Mouse (Mus musculus): ENCODE data around the gene Zfp367. TPM values are rescaled to one million over a fixed set of nuclear protein-coding genes. Genes with fewer than 3 reads are reported as not detected.
A peak's percentile ranks its signal among the peaks of the same experiment; 100 is the strongest.

Zfp367 gene
- polyA plus RNA-seq, 1 experiment from 2014 or later: 29.8 TPM

DNA sequence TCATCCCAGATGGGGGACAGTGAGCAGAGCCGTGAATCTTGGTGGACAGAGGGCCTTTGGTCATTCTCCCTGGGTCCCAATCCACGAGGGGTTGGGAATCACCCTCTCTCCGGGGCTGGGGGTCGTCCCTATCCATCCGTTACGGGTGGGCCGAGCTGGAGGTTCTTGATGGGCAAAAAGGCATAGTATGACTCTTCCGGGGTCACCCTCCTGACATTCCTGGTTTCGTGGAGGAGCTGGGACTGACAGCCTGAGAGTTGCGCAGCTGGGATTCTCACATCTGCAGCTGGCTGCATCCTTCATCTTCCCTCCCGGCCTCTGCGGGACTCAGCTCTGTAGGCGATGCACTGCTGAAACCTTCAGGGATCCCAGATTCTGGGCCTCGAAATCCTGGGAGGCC, 9.6 kb upstream of the Zfp367 start:
- no peaks in the 10 kb centered on the region; the same call in 1 of the 2 replicates for H3K9me3 ChIP-seq (ENCODE audit: control insufficient read depth, low read length)
- peak overlapping the region; percentile 98 for H3K4me2 ChIP-seq (ENCODE audit: low read depth, low read length, severe bottlenecking)
- DNase-seq (ENCODE audit: low spot score) (peak; percentile 61), ATAC-seq (replicated peaks; ENCODE audit: low FRiP score) (0 out of 2 replicates have a peak, but pooled peaks have one; percentile 6)
- no peaks in the 10 kb centered on the region for H3K36me3 ChIP-seq (ENCODE audit: control insufficient read depth, insufficient read depth, low read length)
- H3K27ac ChIP-seq (ENCODE audit: low read depth, low read length): no peak overlapping the region
- H3K4me1 ChIP-seq (replicated peaks; ENCODE audit: control insufficient read depth, insufficient read depth, low read length): peaks cover 9% of the 10 kb centered on the region
- H3K27me3 ChIP-seq (ENCODE audit: control insufficient read depth, insufficient read depth, low read length): peaks cover 2% of the 10 kb centered on the region; the same call in 1 of the 2 replicates
- H3K4me3 ChIP-seq (ENCODE audit: low read depth, low read length): peak overlapping the region; percentile 73
- H3K9ac ChIP-seq (ENCODE audit: low read length): peak overlapping the region; percentile 78
- WGBS: 0% methylated on average over 14 of the region's 14 CpGs

GRCm38 (mm10) chr13:64161916-64162611, 9.1 kb upstream of the Zfp367 start:
- peak; percentile 73 for ATAC-seq (replicated peaks; ENCODE audit: low FRiP score)

GRCm38 (mm10) chr13:64161548-64161915, 8.5 kb upstream of the Zfp367 start, which contains the start of gene Habp4:
TSS of gene Habp4 (plus strand) at chr13:64161824.
- Histone ChIP-seq H3K4me1 (replicated peaks; ENCODE audit: control insufficient read depth, insufficient read depth, low read length) (peaks cover 9% of the 10 kb centered on the region), H3K9me3 (ENCODE audit: control insufficient read depth, low read length) (no peaks in the 10 kb centered on the region; the same call in 1 of the 2 replicates), H3K27me3 (ENCODE audit: control insufficient read depth, insufficient read depth, low read length) (peaks cover 2% of the 10 kb centered on the region; the same call in 1 of the 2 replicates), H3K36me3 (ENCODE audit: control insufficient read depth, insufficient read depth, low read length) (no peaks in the 10 kb centered on the region), H3K4me2 (ENCODE audit: low read depth, low read length, severe bottlenecking) (peak within 1 kb of the TSS; percentile 98), H3K27ac (ENCODE audit: low read depth, low read length) (peak within 1 kb of the TSS; percentile 48; the same call in 1 of the 2 replicates), H3K9ac (ENCODE audit: low read length) (peak within 1 kb of the TSS; percentile 78), H3K4me3 (ENCODE audit: low read depth, low read length) (peak within 1 kb of the TSS; percentile 73)
- ATAC-seq (replicated peaks; ENCODE audit: low FRiP score): peak; percentile 98
- WGBS: under 1% methylated on average over 28 of the region's 31 CpGs
- DNase-seq (ENCODE audit: low spot score): peak; percentile 99

More at GRCm38 (mm10) chr13:64161916-64162611, 9.1 kb upstream of the Zfp367 start:
- Histone ChIP-seq H3K36me3 (ENCODE audit: control insufficient read depth, insufficient read depth, low read length) (no peaks in the 10 kb centered on the region), H3K27me3 (ENCODE audit: control insufficient read depth, insufficient read depth, low read length) (peaks cover 2% of the 10 kb centered on the region; the same call in 1 of the 2 replicates), H3K9ac (ENCODE audit: low read length) (peak overlapping the region; percentile 78), H3K4me1 (replicated peaks; ENCODE audit: control insufficient read depth, insufficient read depth, low read length) (peaks cover 9% of the 10 kb centered on the region), H3K4me2 (ENCODE audit: low read depth, low read length, severe bottlenecking) (peak overlapping the region; percentile 98), H3K4me3 (ENCODE audit: low read depth, low read length) (peak overlapping the region; percentile 73), H3K9me3 (ENCODE audit: control insufficient read depth, low read length) (no peaks in the 10 kb centered on the region; the same call in 1 of the 2 replicates), H3K27ac (ENCODE audit: low read depth, low read length) (peak overlapping the region; percentile 48; the same call in 1 of the 2 replicates)
- DNase-seq (ENCODE audit: low spot score): no peak
- under 1% methylated on average over 65 of the region's 71 CpGs for WGBS

- Histone ChIP-seq H3K9ac (ENCODE audit: low read length) (no peak overlapping the region), H3K4me2 (ENCODE audit: low read depth, low read length, severe bottlenecking) (no peak overlapping the region), H3K9me3 (ENCODE audit: control insufficient read depth, low read length) (no peaks in the 10 kb centered on the region), H3K4me3 (ENCODE audit: low read depth, low read length) (no peak overlapping the region), H3K36me3 (ENCODE audit: control insufficient read depth, insufficient read depth, low read length) (no peaks in the 10 kb centered on the region), H3K27ac (ENCODE audit: low read depth, low read length) (no peak overlapping the region), H3K27me3 (ENCODE audit: control insufficient read depth, insufficient read depth, low read length) (peaks cover 2% of the 10 kb centered on the region; the same call in 1 of the 2 replicates), H3K4me1 (replicated peaks; ENCODE audit: control insufficient read depth, insufficient read depth, low read length) (peaks cover 3% of the 10 kb centered on the region; the same call in 1 of the 2 replicates)
- DNase-seq (ENCODE audit: low spot score) (no peak), ATAC-seq (replicated peaks; ENCODE audit: low FRiP score) (no peak)
These were observed 4.0 kb upstream of the Zfp367 start for GRCm38 (mm10) chr13:64156966-64157365.

GRCm38 (mm10) chr13:64155171-64155571, 2.2 kb upstream of the Zfp367 start:
- ATAC-seq (replicated peaks; ENCODE audit: low FRiP score) (no peak), DNase-seq (ENCODE audit: low spot score) (no peak)
- Histone ChIP-seq H3K27me3 (ENCODE audit: control insufficient read depth, insufficient read depth, low read length) (no peaks in the 10 kb centered on the region; the same call in 1 of the 2 replicates), H3K36me3 (ENCODE audit: control insufficient read depth, insufficient read depth, low read length) (no peaks in the 10 kb centered on the region), H3K27ac (ENCODE audit: low read depth, low read length) (no peak overlapping the region), H3K4me2 (ENCODE audit: low read depth, low read length, severe bottlenecking) (no peak overlapping the region), H3K9ac (ENCODE audit: low read length) (no peak overlapping the region), H3K4me3 (ENCODE audit: low read depth, low read length) (no peak overlapping the region), H3K9me3 (ENCODE audit: control insufficient read depth, low read length) (no peaks in the 10 kb centered on the region), H3K4me1 (replicated peaks; ENCODE audit: control insufficient read depth, insufficient read depth, low read length) (peaks cover 3% of the 10 kb centered on the region)
- 14% methylated on average over 1 of the region's 1 CpGs for WGBS

GRCm38 (mm10) chr13:64154651-64155050, 1.6 kb upstream of the Zfp367 start:
- ATAC-seq (replicated peaks; ENCODE audit: low FRiP score) (no peak), DNase-seq (ENCODE audit: low spot score) (no peak)
- H3K4me2 ChIP-seq (ENCODE audit: low read depth, low read length, severe bottlenecking): no peak overlapping the region
- 59% methylated on average over 2 of the region's 2 CpGs for WGBS
- H3K4me3 ChIP-seq (ENCODE audit: low read depth, low read length): no peak overlapping the region
- peaks cover 6% of the 10 kb centered on the region for H3K4me1 ChIP-seq (replicated peaks; ENCODE audit: control insufficient read depth, insufficient read depth, low read length)
- H3K36me3 ChIP-seq (ENCODE audit: control insufficient read depth, insufficient read depth, low read length): no peaks in the 10 kb centered on the region
- H3K27ac ChIP-seq (ENCODE audit: low read depth, low read length): no peak overlapping the region
- H3K27me3 ChIP-seq (ENCODE audit: control insufficient read depth, insufficient read depth, low read length): no peaks in the 10 kb centered on the region; the same call in 1 of the 2 replicates
- no peak overlapping the region for H3K9ac ChIP-seq (ENCODE audit: low read length)
- no peaks in the 10 kb centered on the region for H3K9me3 ChIP-seq (ENCODE audit: control insufficient read depth, low read length)

- peak overlapping the region; percentile 93 for H3K4me3 ChIP-seq (ENCODE audit: low read depth, low read length)
- ATAC-seq (replicated peaks; ENCODE audit: low FRiP score) (peak; percentile 50), DNase-seq (ENCODE audit: low spot score) (peak; percentile 79)
- peak overlapping the region; percentile 87 for H3K4me2 ChIP-seq (ENCODE audit: low read depth, low read length, severe bottlenecking)
- H3K9me3 ChIP-seq (ENCODE audit: control insufficient read depth, low read length): no peaks in the 10 kb centered on the region
- H3K27ac ChIP-seq (ENCODE audit: low read depth, low read length): peak overlapping the region; percentile 37; the same call in 1 of the 2 replicates
- H3K9ac ChIP-seq (ENCODE audit: low read length): peak overlapping the region; percentile 42
- under 1% methylated on average over 16 of the region's 18 CpGs for WGBS
- H3K4me1 ChIP-seq (replicated peaks; ENCODE audit: control insufficient read depth, insufficient read depth, low read length): peaks cover 6% of the 10 kb centered on the region
- no peaks in the 10 kb centered on the region for H3K36me3 ChIP-seq (ENCODE audit: control insufficient read depth, insufficient read depth, low read length)
- H3K27me3 ChIP-seq (ENCODE audit: control insufficient read depth, insufficient read depth, low read length): no peaks in the 10 kb centered on the region; the same call in 1 of the 2 replicates
These were observed 807 bp upstream of the Zfp367 start for GRCm38 (mm10) chr13:64153751-64154267.

DNA sequence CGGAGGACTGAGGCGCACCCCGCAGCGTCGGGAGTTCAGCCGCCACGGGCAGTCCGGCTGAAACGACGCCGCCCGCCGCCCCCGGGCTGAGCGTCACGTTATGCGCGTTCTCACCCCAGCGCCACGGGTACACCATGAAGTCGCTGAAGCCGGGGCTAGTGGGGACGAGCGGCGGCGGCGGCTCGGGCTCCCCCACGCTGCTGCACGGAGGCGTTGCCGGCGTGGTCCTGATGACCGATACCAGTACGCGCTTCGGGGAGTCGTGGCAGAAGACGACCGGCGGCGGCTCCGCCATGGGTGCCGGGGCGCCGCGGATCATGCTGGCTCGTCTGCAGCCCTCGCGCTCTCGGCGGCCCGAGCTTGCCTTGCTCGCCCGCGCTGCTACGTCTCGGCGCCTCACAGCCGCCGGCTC, 325 bp downstream of the Zfp367 start:
- WGBS: under 1% methylated on average over 61 of the region's 61 CpGs
- peak overlapping the region; percentile 92 for H3K9ac ChIP-seq (ENCODE audit: low read length)
- no peaks in the 10 kb centered on the region for H3K9me3 ChIP-seq (ENCODE audit: control insufficient read depth, low read length)
- no peaks in the 10 kb centered on the region for H3K36me3 ChIP-seq (ENCODE audit: control insufficient read depth, insufficient read depth, low read length)
- H3K27me3 ChIP-seq (ENCODE audit: control insufficient read depth, insufficient read depth, low read length): no peaks in the 10 kb centered on the region; the same call in 1 of the 2 replicates
- DNase-seq (ENCODE audit: low spot score) (peak; percentile 81), ATAC-seq (replicated peaks; ENCODE audit: low FRiP score) (peak; percentile 46)
- H3K27ac ChIP-seq (ENCODE audit: low read depth, low read length): peak overlapping the region; percentile 93
- peak overlapping the region; percentile 87 for H3K4me2 ChIP-seq (ENCODE audit: low read depth, low read length, severe bottlenecking)
- peak overlapping the region; percentile 93 for H3K4me3 ChIP-seq (ENCODE audit: low read depth, low read length)
- H3K4me1 ChIP-seq (replicated peaks; ENCODE audit: control insufficient read depth, insufficient read depth, low read length): peaks cover 6% of the 10 kb centered on the region
